Mouse (Mus musculus): Measurements from ENCODE around the gene Gm10775. TPM values are rescaled to one million over a fixed set of nuclear protein-coding genes. Genes with fewer than 3 reads are reported as not detected.

Gm10775 gene
- polyA plus RNA-seq (2016; fragmentation: Nextera tagmentation; extraction: Ambion mirVana): not detected in 2 replicates

GRCm38 (mm10) chr13:65259239-65259638 lies at the start of gene Gm10775:
TSS of gene Gm10775 (plus strand) at chr13:65259539.
- peaks cover 20% of the 10 kb centered on the region for H3K27me3 ChIP-seq (ENCODE audit: poor library complexity, severe bottlenecking)
- peaks cover 87% of the 10 kb centered on the region for H3K9me3 ChIP-seq
- WGBS: 46% methylated on average over 29 of the region's 29 CpGs
- peak within 1 kb of the TSS; percentile 25; the same call in 1 of the 2 replicates for H3K4me3 ChIP-seq
- DNase-seq (ENCODE audit: extremely low spot score, low spot score): no peak
- no peak within 1 kb of the TSS for H3K27ac ChIP-seq
- peaks cover 68% of the 10 kb centered on the region for H3K36me3 ChIP-seq (replicated peaks)
- peaks cover 4% of the 10 kb centered on the region for H3K4me1 ChIP-seq

GRCm38 (mm10) chr13:65225945-65226344 lies 33.4 kb upstream of the Gm10775 start:
- no peak for DNase-seq (ENCODE audit: extremely low spot score, low spot score)
- WGBS: 74% methylated on average over 6 of the region's 6 CpGs
- H3K4me3 ChIP-seq: no peak overlapping the region
- H3K27me3 ChIP-seq (ENCODE audit: poor library complexity, severe bottlenecking): no peaks in the 10 kb centered on the region
- H3K36me3 ChIP-seq (replicated peaks): no peaks in the 10 kb centered on the region
- H3K4me1 ChIP-seq: no peaks in the 10 kb centered on the region
- no peak overlapping the region for H3K27ac ChIP-seq
- peaks cover 27% of the 10 kb centered on the region for H3K9me3 ChIP-seq

GRCm38 (mm10) chr13:65226657-65227056 lies 32.7 kb upstream of the Gm10775 start:
- H3K27me3 ChIP-seq (ENCODE audit: poor library complexity, severe bottlenecking): no peaks in the 10 kb centered on the region
- peaks cover 27% of the 10 kb centered on the region for H3K9me3 ChIP-seq
- no peaks in the 10 kb centered on the region for H3K4me1 ChIP-seq
- 87% methylated on average over 2 of the region's 2 CpGs for WGBS
- no peaks in the 10 kb centered on the region for H3K36me3 ChIP-seq (replicated peaks)
- no peak for DNase-seq (ENCODE audit: extremely low spot score, low spot score)
- H3K4me3 ChIP-seq: no peak overlapping the region
- H3K27ac ChIP-seq: no peak overlapping the region

- Histone ChIP-seq H3K4me1 (peaks cover 12% of the 10 kb centered on the region), H3K27me3 (ENCODE audit: poor library complexity, severe bottlenecking) (no peaks in the 10 kb centered on the region), H3K4me3 (no peak overlapping the region), H3K27ac (no peak overlapping the region), H3K36me3 (replicated peaks) (no peaks in the 10 kb centered on the region; the same call in 1 of the 2 replicates), H3K9me3 (peaks cover 30% of the 10 kb centered on the region)
- WGBS: 73% methylated on average over 9 of the region's 9 CpGs
- no peak for DNase-seq (ENCODE audit: extremely low spot score, low spot score)
These were observed 22.1 kb upstream of the Gm10775 start for GRCm38 (mm10) chr13:65237211-65237610.

- no peaks in the 10 kb centered on the region for H3K27me3 ChIP-seq (ENCODE audit: poor library complexity, severe bottlenecking)
- peaks cover 27% of the 10 kb centered on the region for H3K36me3 ChIP-seq (replicated peaks)
- H3K4me1 ChIP-seq: peaks cover 17% of the 10 kb centered on the region
- 2% methylated on average over 28 of the region's 28 CpGs for WGBS
- H3K27ac ChIP-seq: peak overlapping the region; percentile 89
- peak; percentile 93 for DNase-seq (ENCODE audit: extremely low spot score, low spot score)
- H3K9me3 ChIP-seq: peaks cover 60% of the 10 kb centered on the region
- H3K4me3 ChIP-seq: peak overlapping the region; percentile 87
These were observed 18.7 kb upstream of the Gm10775 start for GRCm38 (mm10) chr13:65240509-65241098.

- under 1% methylated on average over 45 of the region's 45 CpGs for WGBS
- peaks cover 32% of the 10 kb centered on the region for H3K36me3 ChIP-seq (replicated peaks)
- H3K4me3 ChIP-seq: peak overlapping the region; percentile 87
These were observed 18.2 kb upstream of the Gm10775 start for GRCm38 (mm10) chr13:65241099-65241626.

GRCm38 (mm10) chr13:65241627-65242318 lies 17.6 kb upstream of the Gm10775 start:
- peak; percentile 40 for DNase-seq (ENCODE audit: extremely low spot score, low spot score)
- Histone ChIP-seq H3K27ac (peak overlapping the region; percentile 89), H3K9me3 (peaks cover 65% of the 10 kb centered on the region), H3K36me3 (replicated peaks) (peaks cover 37% of the 10 kb centered on the region), H3K27me3 (ENCODE audit: poor library complexity, severe bottlenecking) (no peaks in the 10 kb centered on the region), H3K4me3 (peak overlapping the region; percentile 87), H3K4me1 (peaks cover 17% of the 10 kb centered on the region)
- WGBS: 4% methylated on average over 50 of the region's 51 CpGs

More at GRCm38 (mm10) chr13:65241099-65241626, 18.2 kb upstream of the Gm10775 start:
- Histone ChIP-seq H3K27ac (peak overlapping the region; percentile 89), H3K9me3 (peaks cover 64% of the 10 kb centered on the region), H3K4me1 (peaks cover 17% of the 10 kb centered on the region), H3K27me3 (ENCODE audit: poor library complexity, severe bottlenecking) (no peaks in the 10 kb centered on the region)
- peak; percentile 91 for DNase-seq (ENCODE audit: extremely low spot score, low spot score)

GRCm38 (mm10) chr13:65242319-65242787 lies 17.0 kb upstream of the Gm10775 start:
- Histone ChIP-seq H3K36me3 (replicated peaks) (peaks cover 42% of the 10 kb centered on the region), H3K4me3 (peak overlapping the region; percentile 87), H3K27ac (no peak overlapping the region), H3K9me3 (peaks cover 65% of the 10 kb centered on the region), H3K27me3 (ENCODE audit: poor library complexity, severe bottlenecking) (no peaks in the 10 kb centered on the region), H3K4me1 (peaks cover 17% of the 10 kb centered on the region)
- WGBS: 41% methylated on average over 27 of the region's 27 CpGs
- no peak for DNase-seq (ENCODE audit: extremely low spot score, low spot score)

GRCm38 (mm10) chr13:65243273-65243672 lies 16.1 kb upstream of the Gm10775 start:
- Histone ChIP-seq H3K9me3 (peaks cover 71% of the 10 kb centered on the region), H3K27ac (no peak overlapping the region), H3K4me3 (no peak overlapping the region), H3K4me1 (peaks cover 17% of the 10 kb centered on the region), H3K36me3 (replicated peaks) (peaks cover 51% of the 10 kb centered on the region), H3K27me3 (ENCODE audit: poor library complexity, severe bottlenecking) (no peaks in the 10 kb centered on the region)
- DNase-seq (ENCODE audit: extremely low spot score, low spot score): no peak
- 91% methylated on average over 4 of the region's 4 CpGs for WGBS

- Histone ChIP-seq H3K27ac (no peak overlapping the region), H3K4me1 (peaks cover 4% of the 10 kb centered on the region), H3K27me3 (ENCODE audit: poor library complexity, severe bottlenecking) (peaks cover 20% of the 10 kb centered on the region), H3K36me3 (replicated peaks) (peaks cover 59% of the 10 kb centered on the region), H3K4me3 (peak overlapping the region; percentile 25; the same call in 1 of the 2 replicates), H3K9me3 (peaks cover 78% of the 10 kb centered on the region)
- DNase-seq (ENCODE audit: extremely low spot score, low spot score): no peak
- WGBS: 27% methylated on average over 36 of the region's 36 CpGs
These were observed 974 bp upstream of the Gm10775 start for GRCm38 (mm10) chr13:65258175-65258954.

- no peak overlapping the region for H3K27ac ChIP-seq
- H3K9me3 ChIP-seq: peaks cover 95% of the 10 kb centered on the region
- no peak for DNase-seq (ENCODE audit: extremely low spot score, low spot score)
- H3K4me3 ChIP-seq: no peak overlapping the region
- 94% methylated on average over 5 of the region's 5 CpGs for WGBS
- peaks cover 20% of the 10 kb centered on the region for H3K27me3 ChIP-seq (ENCODE audit: poor library complexity, severe bottlenecking)
- peaks cover 4% of the 10 kb centered on the region for H3K4me1 ChIP-seq
- H3K36me3 ChIP-seq (replicated peaks): peaks cover 87% of the 10 kb centered on the region
These were observed 2.7 kb downstream of the Gm10775 start for GRCm38 (mm10) chr13:65262086-65262485.

- DNase-seq (ENCODE audit: extremely low spot score, low spot score): no peak
- H3K27me3 ChIP-seq (ENCODE audit: poor library complexity, severe bottlenecking): no peaks in the 10 kb centered on the region
- H3K36me3 ChIP-seq (replicated peaks): peaks cover 70% of the 10 kb centered on the region
- peaks cover 74% of the 10 kb centered on the region for H3K9me3 ChIP-seq
- H3K4me1 ChIP-seq: 0 out of 2 replicates have a peak, but pooled peaks cover 3% of the 10 kb centered on the region
- peak overlapping the region; percentile 68 for H3K4me3 ChIP-seq
- peak overlapping the region; percentile 89 for H3K27ac ChIP-seq
- WGBS: 14% methylated on average over 9 of the region's 9 CpGs
These were observed 18.6 kb downstream of the Gm10775 start for GRCm38 (mm10) chr13:65277994-65278382.
